Mouse (Mus musculus): ENCODE measurements around the gene Mob3c. TPM values are rescaled to one million over a fixed set of nuclear protein-coding genes. Genes with fewer than 3 reads are reported as not detected.
A peak's percentile ranks its signal among the peaks of the same experiment; 100 is the strongest.

The Mob3c gene
- polyA plus RNA-seq, 1 experiment from 2014 or later: 14.4 TPM

DNA sequence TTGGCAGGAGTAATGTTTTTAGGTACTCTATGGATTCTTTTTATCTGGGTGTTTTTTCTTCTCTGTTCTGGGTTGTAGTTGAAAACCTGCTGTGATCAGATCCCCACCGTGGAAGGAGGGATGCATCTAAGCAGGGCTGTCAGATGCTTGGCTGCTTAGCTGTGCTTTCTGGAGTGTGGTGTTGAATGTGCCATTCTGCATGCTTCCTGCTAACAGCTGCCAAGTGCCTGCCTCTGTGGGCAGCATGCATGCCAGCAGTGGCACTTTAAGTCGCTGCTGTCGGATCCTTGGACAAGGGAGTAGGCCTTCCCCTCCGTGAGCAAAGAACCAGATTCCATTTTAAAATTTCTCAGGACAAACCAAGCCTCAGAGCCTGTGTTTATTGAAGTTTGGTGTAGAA, 27.7 kb downstream of the Mob3c start:
- Histone ChIP-seq H3K36me3 (peaks cover 61% of the 10 kb centered on the region), H3K27ac (peak overlapping the region; percentile 69; the same call in 1 of the 2 replicates), H3K4me3 (no peak overlapping the region), H3K4me2 (replicated peaks) (no peak overlapping the region), H3K9me3 (no peaks in the 10 kb centered on the region), H3K27me3 (0 out of 2 replicates have a peak, but pooled peaks cover 7% of the 10 kb centered on the region), H3K4me1 (peaks cover 35% of the 10 kb centered on the region), H3K9ac (no peak overlapping the region)
- 47% methylated on average over 4 of the region's 4 CpGs for WGBS
- no peak for ATAC-seq (ENCODE audit: low FRiP score, low read depth)

- ATAC-seq (ENCODE audit: low FRiP score, low read depth): no peak
- H3K9ac ChIP-seq: peak overlapping the region; percentile 43; the same call in 1 of the 2 replicates
- peaks cover 35% of the 10 kb centered on the region for H3K4me1 ChIP-seq
- no peaks in the 10 kb centered on the region for H3K9me3 ChIP-seq
- peaks cover 61% of the 10 kb centered on the region for H3K36me3 ChIP-seq
- H3K27ac ChIP-seq: no peak overlapping the region
- no peak overlapping the region for H3K4me2 ChIP-seq (replicated peaks)
- 0 out of 2 replicates have a peak, but pooled peaks cover 7% of the 10 kb centered on the region for H3K27me3 ChIP-seq
- no peak overlapping the region for H3K4me3 ChIP-seq
- WGBS: 68% methylated on average over 4 of the region's 4 CpGs
These were observed 28.4 kb downstream of the Mob3c start for GRCm38 (mm10) chr4:115856282-115856681.

- Histone ChIP-seq H3K36me3 (peaks cover 51% of the 10 kb centered on the region), H3K27ac (no peak overlapping the region), H3K9ac (no peak overlapping the region), H3K4me1 (peaks cover 44% of the 10 kb centered on the region), H3K4me3 (no peak overlapping the region), H3K4me2 (replicated peaks) (no peak overlapping the region), H3K9me3 (no peaks in the 10 kb centered on the region), H3K27me3 (peaks cover 7% of the 10 kb centered on the region; the same call in 1 of the 2 replicates)
- no peak for ATAC-seq (ENCODE audit: low FRiP score, low read depth)
- 82% methylated on average over 9 of the region's 9 CpGs for WGBS
These were observed 29.5 kb downstream of the Mob3c start for GRCm38 (mm10) chr4:115857293-115857883.

DNA sequence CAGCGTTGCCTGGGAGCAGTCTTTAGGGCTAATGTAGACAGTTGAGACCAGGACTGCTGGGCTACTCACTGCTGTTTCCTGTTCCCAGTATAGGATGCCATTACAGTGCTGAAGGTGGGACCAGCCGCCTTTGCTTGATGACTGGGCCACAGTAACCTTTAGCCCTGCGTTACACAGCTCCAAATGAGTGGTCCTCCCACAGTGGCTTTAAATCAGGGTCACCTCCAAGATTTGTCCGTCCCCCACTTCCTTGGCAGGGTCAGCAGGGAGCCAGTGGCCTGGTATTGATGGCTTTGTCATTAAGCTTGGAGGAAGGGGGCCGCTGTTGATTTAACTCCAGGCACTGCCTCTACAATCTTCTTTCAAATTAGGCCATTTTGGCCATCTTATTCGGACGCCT, 35.5 kb downstream of the Mob3c start:
- Histone ChIP-seq H3K4me3 (no peak overlapping the region), H3K36me3 (peaks cover 35% of the 10 kb centered on the region), H3K27me3 (peaks cover 16% of the 10 kb centered on the region; the same call in 1 of the 2 replicates), H3K4me2 (replicated peaks) (peak overlapping the region; percentile 38), H3K4me1 (peaks cover 41% of the 10 kb centered on the region), H3K9me3 (no peaks in the 10 kb centered on the region), H3K9ac (no peak overlapping the region), H3K27ac (peak overlapping the region; percentile 63; the same call in 1 of the 2 replicates)
- WGBS: 21% methylated on average over 7 of the region's 7 CpGs
- ATAC-seq (ENCODE audit: low FRiP score, low read depth): peak; percentile 25; the same call in 1 of the 2 replicates

GRCm38 (mm10) chr4:115863880-115864279, 36.0 kb downstream of the Mob3c start:
- H3K36me3 ChIP-seq: peaks cover 34% of the 10 kb centered on the region
- ATAC-seq (ENCODE audit: low FRiP score, low read depth): peak; percentile 88
- H3K4me3 ChIP-seq: no peak overlapping the region
- H3K4me1 ChIP-seq: peaks cover 47% of the 10 kb centered on the region
- no peaks in the 10 kb centered on the region for H3K9me3 ChIP-seq
- peaks cover 21% of the 10 kb centered on the region; the same call in 1 of the 2 replicates for H3K27me3 ChIP-seq
- no peak overlapping the region for H3K9ac ChIP-seq
- H3K4me2 ChIP-seq (replicated peaks): peak overlapping the region; percentile 38
- 7% methylated on average over 10 of the region's 10 CpGs for whole genome bisulfite sequencing
- H3K27ac ChIP-seq: no peak overlapping the region

DNA sequence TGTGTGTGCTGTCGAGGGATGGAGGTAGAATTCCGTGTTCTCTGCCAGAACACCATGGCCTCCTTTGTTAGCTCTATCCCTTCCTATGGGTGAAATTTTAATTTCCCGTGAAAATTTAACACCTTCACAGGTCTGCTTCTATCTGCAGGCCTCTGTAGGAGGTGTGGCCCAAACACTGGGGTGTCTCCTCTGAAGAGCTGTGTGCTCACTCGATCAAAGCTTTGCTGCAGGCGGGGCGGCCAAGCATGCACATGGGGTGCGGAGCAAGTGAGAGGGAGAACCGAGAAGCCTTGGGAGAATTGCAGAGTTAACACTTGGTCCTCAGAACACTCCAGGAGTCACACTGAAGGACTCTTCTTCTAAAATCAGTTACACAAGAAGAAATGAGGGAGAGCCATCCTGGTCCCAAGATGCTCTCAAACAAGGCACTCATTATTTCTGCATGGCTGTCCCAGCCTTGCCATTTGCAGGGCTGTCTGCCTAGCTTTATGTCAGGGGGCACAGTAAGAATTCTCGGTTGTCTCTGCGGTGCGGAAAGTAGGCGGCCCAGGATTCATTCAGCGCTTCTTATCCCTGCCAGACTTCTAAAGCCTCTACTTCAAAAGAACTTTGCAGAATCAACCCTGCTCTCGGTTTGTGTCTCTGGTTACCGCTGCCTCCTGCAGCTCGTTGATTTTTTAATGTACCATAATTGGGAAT, 41.8 kb downstream of the Mob3c start:
- Histone ChIP-seq H3K9ac (no peak overlapping the region), H3K4me3 (no peak overlapping the region), H3K4me1 (peaks cover 33% of the 10 kb centered on the region), H3K4me2 (replicated peaks) (no peak overlapping the region), H3K36me3 (peaks cover 43% of the 10 kb centered on the region), H3K9me3 (no peaks in the 10 kb centered on the region), H3K27ac (no peak overlapping the region), H3K27me3 (peaks cover 18% of the 10 kb centered on the region; the same call in 1 of the 2 replicates)
- no peak for ATAC-seq (ENCODE audit: low FRiP score, low read depth)
- 24% methylated on average over 16 of the region's 16 CpGs for WGBS

- Histone ChIP-seq H3K27me3 (peaks cover 18% of the 10 kb centered on the region; the same call in 1 of the 2 replicates), H3K4me3 (no peak overlapping the region), H3K27ac (no peak overlapping the region), H3K4me2 (replicated peaks) (no peak overlapping the region), H3K4me1 (peaks cover 32% of the 10 kb centered on the region), H3K9me3 (no peaks in the 10 kb centered on the region), H3K36me3 (peaks cover 56% of the 10 kb centered on the region), H3K9ac (no peak overlapping the region)
- 88% methylated on average over 3 of the region's 3 CpGs for WGBS
- ATAC-seq (ENCODE audit: low FRiP score, low read depth): no peak
These were observed 45.3 kb downstream of the Mob3c start for GRCm38 (mm10) chr4:115873231-115873630.

GRCm38 (mm10) chr4:115878216-115878678, 50.4 kb downstream of the Mob3c start:
- H3K4me2 ChIP-seq (replicated peaks): no peak overlapping the region
- peaks cover 38% of the 10 kb centered on the region for H3K36me3 ChIP-seq
- no peak overlapping the region for H3K9ac ChIP-seq
- WGBS: 6% methylated on average over 11 of the region's 11 CpGs
- peaks cover 10% of the 10 kb centered on the region for H3K4me1 ChIP-seq
- H3K4me3 ChIP-seq: no peak overlapping the region
- no peaks in the 10 kb centered on the region for H3K9me3 ChIP-seq
- H3K27ac ChIP-seq: no peak overlapping the region
- peaks cover 24% of the 10 kb centered on the region; the same call in 1 of the 2 replicates for H3K27me3 ChIP-seq
- no peak for ATAC-seq (ENCODE audit: low FRiP score, low read depth)

DNA sequence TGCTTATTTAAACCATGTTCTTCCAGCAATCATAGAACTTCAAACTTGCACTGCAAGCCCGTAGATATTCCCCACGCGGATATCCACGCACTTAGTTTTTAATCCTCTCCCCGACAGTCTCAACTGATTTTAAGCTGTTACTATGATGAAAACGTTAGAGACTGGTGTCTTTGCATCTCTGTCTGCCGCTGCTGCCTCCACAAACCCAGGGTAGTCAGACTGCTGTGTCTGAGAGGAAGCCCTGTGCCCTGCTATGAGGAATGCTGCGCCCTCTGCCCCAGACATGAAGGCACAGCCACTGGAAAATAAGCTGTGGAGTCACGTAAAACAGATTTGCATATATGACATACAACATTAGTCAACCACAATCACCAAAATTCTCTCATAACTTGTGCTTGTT, 50.9 kb downstream of the Mob3c start:
- Histone ChIP-seq H3K27ac (no peak overlapping the region), H3K9ac (no peak overlapping the region), H3K4me2 (replicated peaks) (no peak overlapping the region), H3K4me3 (no peak overlapping the region), H3K36me3 (peaks cover 32% of the 10 kb centered on the region), H3K27me3 (peaks cover 24% of the 10 kb centered on the region; the same call in 1 of the 2 replicates), H3K4me1 (peaks cover 10% of the 10 kb centered on the region), H3K9me3 (no peaks in the 10 kb centered on the region)
- WGBS: 52% methylated on average over 9 of the region's 9 CpGs
- ATAC-seq (ENCODE audit: low FRiP score, low read depth): no peak

DNA sequence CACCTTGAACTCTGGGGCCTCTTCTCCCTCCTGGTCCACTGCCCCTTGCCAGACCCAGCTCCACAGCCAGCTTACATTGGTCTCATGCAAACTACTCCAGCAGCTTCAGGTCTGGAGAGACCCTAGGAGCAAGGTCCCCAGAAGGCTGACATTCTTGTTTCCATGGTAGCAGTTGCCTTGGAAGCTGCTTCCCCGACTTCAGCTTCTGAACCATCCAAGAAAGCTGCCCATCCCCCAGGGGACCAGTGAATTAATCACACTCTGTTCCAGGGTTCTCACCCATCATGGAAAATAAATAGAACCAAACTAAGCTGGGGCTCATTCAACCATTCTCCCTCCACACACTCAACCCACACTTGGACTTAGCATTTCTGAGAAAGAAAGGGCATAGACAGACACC, 53.3 kb downstream of the Mob3c start:
- no peak overlapping the region for H3K4me3 ChIP-seq
- H3K9ac ChIP-seq: no peak overlapping the region
- H3K27ac ChIP-seq: no peak overlapping the region
- ATAC-seq (ENCODE audit: low FRiP score, low read depth): no peak
- no peaks in the 10 kb centered on the region for H3K9me3 ChIP-seq
- peaks cover 9% of the 10 kb centered on the region; the same call in 1 of the 2 replicates for H3K36me3 ChIP-seq
- WGBS: 32% methylated on average over 1 of the region's 1 CpGs
- H3K4me2 ChIP-seq (replicated peaks): no peak overlapping the region
- H3K27me3 ChIP-seq: peaks cover 24% of the 10 kb centered on the region; the same call in 1 of the 2 replicates
- peaks cover 10% of the 10 kb centered on the region for H3K4me1 ChIP-seq

GRCm38 (mm10) chr4:115882195-115882594, 54.3 kb downstream of the Mob3c start:
- 54% methylated on average over 4 of the region's 4 CpGs for WGBS
- H3K4me2 ChIP-seq (replicated peaks): no peak overlapping the region
- no peak for ATAC-seq (ENCODE audit: low FRiP score, low read depth)

DNA sequence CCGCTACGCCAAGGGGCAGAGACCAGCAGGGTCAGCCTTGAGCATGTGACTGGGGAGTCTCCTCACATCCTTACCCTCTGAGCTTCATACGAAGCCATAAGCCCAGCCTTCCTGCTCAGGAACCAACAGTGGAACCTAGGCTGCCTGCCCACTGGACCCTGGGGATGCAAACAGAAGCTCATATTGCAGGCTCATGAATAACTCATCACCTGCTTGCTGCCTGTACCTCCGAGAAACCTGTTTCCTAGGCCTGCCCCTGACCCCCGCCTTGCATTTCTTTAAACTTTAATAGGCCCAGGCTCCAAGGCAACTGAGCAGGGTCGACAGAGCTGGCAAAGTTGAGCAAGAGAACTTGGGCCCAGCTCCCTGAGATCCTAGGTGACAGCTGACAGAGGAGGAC, 56.1 kb downstream of the Mob3c start, which contains the start of gene Kncn:
TSS of gene Kncn (plus strand) at position 379 of the 400 bp plus-strand sequence.
- no peak within 1 kb of the TSS for H3K27ac ChIP-seq
- H3K36me3 ChIP-seq: no peaks in the 10 kb centered on the region
- no peak within 1 kb of the TSS for H3K9ac ChIP-seq
- H3K27me3 ChIP-seq: peaks cover 17% of the 10 kb centered on the region
- H3K9me3 ChIP-seq: no peaks in the 10 kb centered on the region
- H3K4me1 ChIP-seq: no peaks in the 10 kb centered on the region
- no peak within 1 kb of the TSS for H3K4me2 ChIP-seq (replicated peaks)
- no peak for ATAC-seq (ENCODE audit: low FRiP score, low read depth)
- 61% methylated on average over 6 of the region's 6 CpGs for WGBS
- H3K4me3 ChIP-seq: no peak within 1 kb of the TSS

More at GRCm38 (mm10) chr4:115882195-115882594, 54.3 kb downstream of the Mob3c start:
- no peak overlapping the region for H3K27ac ChIP-seq
- peaks cover 24% of the 10 kb centered on the region; the same call in 1 of the 2 replicates for H3K27me3 ChIP-seq
- no peak overlapping the region for H3K9ac ChIP-seq
- H3K4me1 ChIP-seq: peaks cover 10% of the 10 kb centered on the region
- H3K36me3 ChIP-seq: no peaks in the 10 kb centered on the region
- H3K9me3 ChIP-seq: no peaks in the 10 kb centered on the region
- no peak overlapping the region for H3K4me3 ChIP-seq

All from limb, embryonic 13.5 days (tissue).